Mouse (Mus musculus) embryo, embryonic 9.5 days (tissue): Measurements from ENCODE around the gene Anks4b.

Experiments
- DNase-seq: peaks from one replicate; pipeline ENCODE4 v3.0.0-alpha.2; 2017; ENCODE audit errors: extremely low spot score

Anks4b gene

DNA sequence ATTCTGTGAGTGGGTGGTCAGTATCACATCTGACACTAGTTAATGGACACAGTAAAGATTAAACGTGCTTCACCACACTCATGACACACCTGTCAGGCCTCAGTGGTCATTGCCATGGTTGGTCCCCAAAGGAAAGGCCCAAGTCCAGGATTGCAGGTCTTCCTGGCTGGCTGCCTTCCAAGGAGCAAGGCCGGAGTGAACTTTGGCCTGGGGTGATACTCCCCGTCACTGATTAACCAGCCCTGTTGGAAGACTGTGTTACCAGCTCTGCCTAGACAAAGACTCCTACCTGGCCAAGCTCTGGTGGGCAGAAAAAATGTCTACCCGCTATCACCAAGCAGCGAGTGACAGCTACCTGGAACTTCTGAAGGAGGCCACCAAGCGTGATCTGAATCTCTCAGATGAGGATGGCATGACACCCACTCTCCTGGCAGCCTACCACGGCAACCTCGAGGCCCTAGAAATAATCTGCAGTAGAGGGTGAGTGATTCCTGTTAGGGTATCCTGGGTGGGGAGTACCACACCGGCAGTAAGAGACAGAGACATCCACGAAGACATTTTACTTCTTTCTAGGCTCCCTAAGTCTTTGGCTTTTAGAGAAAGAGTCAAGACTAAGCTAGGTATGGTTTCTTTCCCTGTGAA is at the start of gene Anks4b:
Anks4b (plus strand) TSS at position 256 of the 642 bp plus-strand sequence.
- DNase-seq = no peak

DNA sequence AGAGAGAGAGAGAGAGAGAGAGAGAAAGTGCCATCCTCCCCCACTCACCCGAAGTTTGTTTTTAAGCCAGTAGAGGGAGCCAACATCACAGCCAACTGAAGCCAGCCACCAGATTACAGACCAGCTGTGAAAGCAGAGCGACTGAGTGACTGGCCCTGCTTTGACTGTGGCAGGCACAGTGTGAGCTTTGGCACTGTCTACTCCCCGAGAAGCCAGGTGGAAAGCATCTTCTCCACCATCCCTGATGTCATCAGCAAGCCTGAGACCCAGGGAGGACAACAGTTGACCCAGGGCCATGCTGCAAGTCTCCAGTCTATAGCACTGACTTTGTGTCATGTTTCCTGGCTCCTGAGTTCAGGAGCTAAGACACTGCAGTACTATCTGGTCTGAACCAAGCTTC is 48.8 kb upstream of the Anks4b start:
- peak; percentile 79 for DNase-seq

- peak; percentile 7 for DNase-seq
These were observed 46.5 kb upstream of the Anks4b start for GRCm38 (mm10) chr7:120126976-120127685.

GRCm38 (mm10) chr7:120127686-120128059 is 46.0 kb upstream of the Anks4b start:
- peak; percentile 50 for DNase-seq

DNA sequence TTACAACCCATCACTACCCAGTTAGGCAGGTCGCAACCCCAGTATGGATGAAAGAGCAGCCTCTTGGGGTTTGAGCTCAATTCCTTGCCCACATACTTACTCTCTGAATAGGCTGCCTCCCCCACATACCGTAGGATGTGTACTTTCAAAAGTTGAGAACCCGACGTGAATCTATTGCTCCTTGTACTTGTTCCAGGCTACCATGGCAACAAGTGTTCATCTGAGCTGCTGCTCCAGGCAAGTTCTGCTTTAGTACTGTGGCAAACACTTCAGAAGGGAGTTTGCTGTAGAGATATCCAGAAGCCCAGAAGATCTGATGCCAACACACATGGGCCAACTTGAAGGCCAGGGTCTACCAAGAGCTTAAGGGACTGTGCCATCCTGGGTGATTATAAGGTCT is 44.7 kb upstream of the Anks4b start:
- no peak for DNase-seq

DNA sequence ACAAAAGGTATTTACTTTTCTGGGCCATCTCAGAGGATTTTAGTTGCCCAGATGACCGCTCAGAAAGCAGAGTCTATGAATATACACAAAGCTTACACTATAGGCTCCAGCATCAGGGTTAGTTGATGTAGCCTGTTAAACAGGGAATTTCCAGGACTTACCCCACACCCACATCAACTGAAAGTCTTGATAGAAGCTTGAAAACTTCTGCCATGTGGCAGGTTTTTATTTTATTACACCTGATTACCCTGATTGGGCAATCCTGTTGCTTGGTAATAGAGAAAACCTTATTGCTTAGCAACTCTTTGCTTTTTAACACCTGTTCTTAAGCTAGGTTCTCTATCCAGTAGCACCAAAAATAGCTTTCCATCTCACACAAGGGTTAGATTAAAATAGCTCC is 30.9 kb upstream of the Anks4b start:
- no peak for DNase-seq

- no peak for DNase-seq
These were observed 28.5 kb upstream of the Anks4b start, which contains the start of gene Zp2 for GRCm38 (mm10) chr7:120145191-120145590. Gene Zp2 (minus strand): TSS chr7:120145291.

- DNase-seq = peak; percentile 48
These were observed 23.4 kb upstream of the Anks4b start for GRCm38 (mm10) chr7:120150257-120150656.

DNA sequence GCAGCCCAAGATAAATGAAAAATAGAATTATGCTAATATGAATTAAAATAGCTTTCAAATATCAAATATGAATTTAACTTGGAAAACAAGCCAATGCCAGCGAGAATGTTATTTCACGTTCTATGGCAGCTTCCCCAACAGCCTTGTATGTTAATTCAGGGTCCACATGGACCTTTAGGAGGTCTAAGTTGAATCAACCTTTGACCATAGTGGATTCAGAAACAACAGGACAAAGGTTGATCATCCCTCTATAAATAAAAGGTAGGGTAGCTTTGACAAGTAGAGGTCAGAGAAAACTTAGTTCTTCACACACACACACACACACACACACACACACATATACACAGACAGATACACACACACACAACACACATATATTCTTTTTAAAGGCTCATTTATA is 22.8 kb upstream of the Anks4b start:
- DNase-seq = no peak

DNA sequence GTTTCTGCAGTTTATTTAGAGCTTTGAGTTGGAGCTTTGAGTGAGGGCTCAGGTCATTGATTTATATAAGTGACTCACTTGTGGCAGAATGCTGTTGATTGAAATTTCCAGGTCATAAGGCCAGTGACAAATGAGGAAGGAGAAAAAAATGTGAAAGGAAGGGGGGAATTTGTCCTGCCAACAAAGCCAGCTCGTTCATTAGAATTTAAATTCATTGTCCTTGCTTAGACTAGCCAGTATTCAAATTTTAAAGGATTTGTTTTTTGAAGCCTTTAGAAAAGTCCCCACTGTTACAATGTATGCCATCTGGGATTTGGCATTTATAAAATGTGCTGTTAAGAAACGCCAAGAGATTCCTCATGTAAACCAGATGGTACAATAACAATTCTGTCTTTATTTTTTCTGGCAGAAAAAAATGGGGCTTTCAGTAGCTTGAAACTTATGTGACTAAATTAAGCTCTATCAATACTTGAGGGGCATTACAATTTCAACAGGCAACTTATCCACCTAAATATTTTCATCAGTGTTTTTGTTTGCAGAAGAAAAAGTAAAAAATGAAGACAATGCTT is 16.7 kb upstream of the Anks4b start:
- no peak for DNase-seq

GRCm38 (mm10) chr7:120157575-120158061 is 16.0 kb upstream of the Anks4b start:
- DNase-seq = no peak

GRCm38 (mm10) chr7:120158121-120158613 is 15.5 kb upstream of the Anks4b start:
- no peak for DNase-seq

DNA sequence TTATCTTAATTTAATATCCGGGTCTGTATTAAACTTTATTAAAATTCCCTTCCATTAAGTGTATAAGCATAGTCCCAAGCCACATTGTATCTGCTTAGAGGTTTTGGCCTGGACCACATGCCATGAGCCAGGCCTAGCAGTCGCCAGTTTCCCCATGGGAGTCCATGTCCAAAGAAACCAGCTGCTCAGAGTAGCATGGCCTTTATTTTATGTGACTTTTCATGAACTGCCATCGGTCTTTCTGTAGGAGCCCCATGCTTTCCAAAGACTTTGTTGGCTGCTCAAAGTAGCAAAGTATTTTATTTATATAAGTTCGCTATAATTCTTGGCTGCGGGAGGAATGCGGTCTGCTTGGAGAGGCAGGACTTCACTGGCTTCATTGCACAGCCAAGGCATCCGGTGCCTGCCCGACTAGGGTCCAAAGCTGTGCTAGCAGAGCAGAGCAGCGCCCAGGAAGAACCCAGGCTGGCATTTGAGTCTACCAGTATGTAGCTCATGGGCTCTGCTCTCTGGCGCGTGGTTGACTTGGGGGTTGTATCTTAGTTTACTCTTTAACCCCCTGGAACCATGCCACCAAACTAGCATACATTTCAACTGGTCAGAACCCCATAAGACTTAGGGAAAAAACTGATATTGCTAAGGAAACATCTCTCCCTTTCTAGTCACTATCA is 9.9 kb upstream of the Anks4b start:
- DNase-seq = no peak

GRCm38 (mm10) chr7:120172188-120172700 is 1.4 kb upstream of the Anks4b start:
- no peak for DNase-seq

GRCm38 (mm10) chr7:120174723-120175504 is 1.3 kb downstream of the Anks4b start:
- DNase-seq = no peak

- no peak for DNase-seq
These were observed 4.0 kb downstream of the Anks4b start for GRCm38 (mm10) chr7:120177611-120178010.

DNA sequence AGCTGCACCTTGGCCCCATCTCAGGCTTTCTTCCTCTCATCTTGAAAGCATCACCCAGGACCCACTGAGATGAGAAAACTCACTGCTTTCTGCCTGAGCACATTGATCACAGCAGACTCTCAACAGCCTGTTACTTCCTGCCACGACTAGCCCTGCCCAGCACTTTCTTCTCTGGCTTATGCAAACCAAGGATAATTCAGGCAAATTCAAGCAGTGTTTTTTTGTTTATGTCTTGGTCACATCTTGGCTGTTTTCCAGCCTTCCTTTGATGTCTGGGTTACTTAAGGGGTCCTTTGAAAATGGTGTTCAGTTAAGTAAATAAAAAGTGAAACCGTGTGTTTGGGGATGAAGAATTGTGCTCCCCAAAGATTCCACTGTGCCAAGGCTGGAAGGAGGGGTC is 5.3 kb downstream of the Anks4b start:
- no peak for DNase-seq

- no peak for DNase-seq
These were observed 6.9 kb downstream of the Anks4b start for GRCm38 (mm10) chr7:120180547-120180946.

GRCm38 (mm10) chr7:120181401-120182230 is 8.0 kb downstream of the Anks4b start:
- no peak for DNase-seq

GRCm38 (mm10) chr7:120182891-120183290 is 9.2 kb downstream of the Anks4b start:
- no peak for DNase-seq
